Mouse (Mus musculus): ENCODE results near the gene Ppp1r14c. TPM values are rescaled to one million over a fixed set of nuclear protein-coding genes. Genes with fewer than 3 reads are reported as not detected.

Gene Ppp1r14c
- polyA plus RNA-seq, 1 experiment = 1.7 TPM

- H3K4me3 ChIP-seq (ENCODE audit: insufficient read depth, low read length) = no peak overlapping the region
- H3K27ac ChIP-seq (ENCODE audit: insufficient read depth, low read length) = no peak overlapping the region
- no peak for TF ChIP-seq POLR2A (IDR thresholded peaks at IDR 0.05; ENCODE audit: low read depth, low read length)
- no peak for TF ChIP-seq CTCF (IDR thresholded peaks at IDR 0.05; ENCODE audit: borderline replicate concordance, insufficient read depth, low read length)
- H3K4me1 ChIP-seq (ENCODE audit: control insufficient read depth, insufficient read depth, low read length) = no peaks in the 10 kb centered on the region
Measured at GRCm38 (mm10) chr10:3397406-3397805, 31.5 kb downstream of the Ppp1r14c start.

- Histone ChIP-seq H3K4me3 (ENCODE audit: insufficient read depth, low read length) (no peak overlapping the region), H3K27ac (ENCODE audit: insufficient read depth, low read length) (no peak overlapping the region), H3K4me1 (ENCODE audit: control insufficient read depth, insufficient read depth, low read length) (no peaks in the 10 kb centered on the region)
- TF ChIP-seq POLR2A (IDR thresholded peaks at IDR 0.05; ENCODE audit: low read depth, low read length) (no peak), CTCF (IDR thresholded peaks at IDR 0.05; ENCODE audit: borderline replicate concordance, insufficient read depth, low read length) (no peak)
Measured at GRCm38 (mm10) chr10:3398051-3398450, 32.2 kb downstream of the Ppp1r14c start.

GRCm38 (mm10) chr10:3402284-3402683, 36.4 kb downstream of the Ppp1r14c start:
- no peak overlapping the region for H3K4me3 ChIP-seq (ENCODE audit: insufficient read depth, low read length)

GRCm38 (mm10) chr10:3403416-3404137, 37.7 kb downstream of the Ppp1r14c start:
- no peak overlapping the region for H3K4me3 ChIP-seq (ENCODE audit: insufficient read depth, low read length)
- TF ChIP-seq POLR2A (IDR thresholded peaks at IDR 0.05; ENCODE audit: low read depth, low read length) (no peak), CTCF (IDR thresholded peaks at IDR 0.05; ENCODE audit: borderline replicate concordance, insufficient read depth, low read length) (no peak)
- no peak overlapping the region for H3K27ac ChIP-seq (ENCODE audit: insufficient read depth, low read length)
- H3K4me1 ChIP-seq (ENCODE audit: control insufficient read depth, insufficient read depth, low read length) = no peaks in the 10 kb centered on the region; the same call in 1 of the 2 replicates

More at GRCm38 (mm10) chr10:3402284-3402683, 36.4 kb downstream of the Ppp1r14c start:
- no peak overlapping the region for H3K27ac ChIP-seq (ENCODE audit: insufficient read depth, low read length)
- TF ChIP-seq POLR2A (IDR thresholded peaks at IDR 0.05; ENCODE audit: low read depth, low read length) = no peak
- no peak for TF ChIP-seq CTCF (IDR thresholded peaks at IDR 0.05; ENCODE audit: borderline replicate concordance, insufficient read depth, low read length)
- H3K4me1 ChIP-seq (ENCODE audit: control insufficient read depth, insufficient read depth, low read length) = no peaks in the 10 kb centered on the region

GRCm38 (mm10) chr10:3404362-3404761, 38.5 kb downstream of the Ppp1r14c start:
- no peak for TF ChIP-seq POLR2A (IDR thresholded peaks at IDR 0.05; ENCODE audit: low read depth, low read length)
- no peak for TF ChIP-seq CTCF (IDR thresholded peaks at IDR 0.05; ENCODE audit: borderline replicate concordance, insufficient read depth, low read length)
- no peak overlapping the region for H3K4me3 ChIP-seq (ENCODE audit: insufficient read depth, low read length)
- no peaks in the 10 kb centered on the region; the same call in 1 of the 2 replicates for H3K4me1 ChIP-seq (ENCODE audit: control insufficient read depth, insufficient read depth, low read length)
- H3K27ac ChIP-seq (ENCODE audit: insufficient read depth, low read length) = no peak overlapping the region

- no peaks in the 10 kb centered on the region; the same call in 1 of the 2 replicates for H3K4me1 ChIP-seq (ENCODE audit: control insufficient read depth, insufficient read depth, low read length)
- TF ChIP-seq CTCF (IDR thresholded peaks at IDR 0.05; ENCODE audit: borderline replicate concordance, insufficient read depth, low read length) = no peak
- no peak for TF ChIP-seq POLR2A (IDR thresholded peaks at IDR 0.05; ENCODE audit: low read depth, low read length)
Measured at GRCm38 (mm10) chr10:3406280-3406679, 40.4 kb downstream of the Ppp1r14c start.

GRCm38 (mm10) chr10:3408036-3408661, 42.3 kb downstream of the Ppp1r14c start:
- TF ChIP-seq CTCF (IDR thresholded peaks at IDR 0.05; ENCODE audit: borderline replicate concordance, insufficient read depth, low read length) = no peak
- no peak for TF ChIP-seq POLR2A (IDR thresholded peaks at IDR 0.05; ENCODE audit: low read depth, low read length)
- Histone ChIP-seq H3K4me1 (ENCODE audit: control insufficient read depth, insufficient read depth, low read length) (no peaks in the 10 kb centered on the region; the same call in 1 of the 2 replicates), H3K27ac (ENCODE audit: insufficient read depth, low read length) (no peak overlapping the region)

More at GRCm38 (mm10) chr10:3406280-3406679, 40.4 kb downstream of the Ppp1r14c start:
- Histone ChIP-seq H3K4me3 (ENCODE audit: insufficient read depth, low read length) (no peak overlapping the region), H3K27ac (ENCODE audit: insufficient read depth, low read length) (no peak overlapping the region)

GRCm38 (mm10) chr10:3408699-3409098, 42.8 kb downstream of the Ppp1r14c start:
- TF ChIP-seq POLR2A (IDR thresholded peaks at IDR 0.05; ENCODE audit: low read depth, low read length) = no peak
- TF ChIP-seq CTCF (IDR thresholded peaks at IDR 0.05; ENCODE audit: borderline replicate concordance, insufficient read depth, low read length) = no peak
- H3K27ac ChIP-seq (ENCODE audit: insufficient read depth, low read length) = no peak overlapping the region
- no peak overlapping the region for H3K4me3 ChIP-seq (ENCODE audit: insufficient read depth, low read length)
- H3K4me1 ChIP-seq (ENCODE audit: control insufficient read depth, insufficient read depth, low read length) = no peaks in the 10 kb centered on the region; the same call in 1 of the 2 replicates

More at GRCm38 (mm10) chr10:3408036-3408661, 42.3 kb downstream of the Ppp1r14c start:
- no peak overlapping the region for H3K4me3 ChIP-seq (ENCODE audit: insufficient read depth, low read length)

GRCm38 (mm10) chr10:3411222-3411621, 45.4 kb downstream of the Ppp1r14c start:
- H3K27ac ChIP-seq (ENCODE audit: insufficient read depth, low read length) = no peak overlapping the region
- H3K4me3 ChIP-seq (ENCODE audit: insufficient read depth, low read length) = no peak overlapping the region
- no peaks in the 10 kb centered on the region; the same call in 1 of the 2 replicates for H3K4me1 ChIP-seq (ENCODE audit: control insufficient read depth, insufficient read depth, low read length)
- TF ChIP-seq POLR2A (IDR thresholded peaks at IDR 0.05; ENCODE audit: low read depth, low read length) (no peak), CTCF (IDR thresholded peaks at IDR 0.05; ENCODE audit: borderline replicate concordance, insufficient read depth, low read length) (no peak)

GRCm38 (mm10) chr10:3411639-3412038, 45.8 kb downstream of the Ppp1r14c start:
- no peaks in the 10 kb centered on the region; the same call in 1 of the 2 replicates for H3K4me1 ChIP-seq (ENCODE audit: control insufficient read depth, insufficient read depth, low read length)
- H3K27ac ChIP-seq (ENCODE audit: insufficient read depth, low read length) = no peak overlapping the region
- TF ChIP-seq CTCF (IDR thresholded peaks at IDR 0.05; ENCODE audit: borderline replicate concordance, insufficient read depth, low read length) (no peak), POLR2A (IDR thresholded peaks at IDR 0.05; ENCODE audit: low read depth, low read length) (no peak)
- no peak overlapping the region for H3K4me3 ChIP-seq (ENCODE audit: insufficient read depth, low read length)
